Mouse (Mus musculus): ENCODE measurements around the gene Kcnk10. TPM values are rescaled to one million over a fixed set of nuclear protein-coding genes. Genes with fewer than 3 reads are reported as not detected.

Kcnk10 gene
- polyA plus RNA-seq, 1 experiment from 2014 or later: 3.0 TPM

- WGBS: 59% methylated on average over 8 of the region's 8 CpGs
- Histone ChIP-seq H3K27me3 (ENCODE audit: control insufficient read depth, insufficient read depth, low read length) (no peaks in the 10 kb centered on the region), H3K36me3 (ENCODE audit: control insufficient read depth, insufficient read depth, low read length) (no peaks in the 10 kb centered on the region), H3K4me1 (replicated peaks; ENCODE audit: control insufficient read depth, insufficient read depth) (no peaks in the 10 kb centered on the region), H3K9me3 (ENCODE audit: control insufficient read depth, low read length) (no peaks in the 10 kb centered on the region), H3K27ac (replicated peaks) (no peak overlapping the region), H3K4me3 (ENCODE audit: low read depth, low read length) (no peak overlapping the region), H3K9ac (ENCODE audit: low read length) (no peak overlapping the region), H3K4me2 (replicated peaks; ENCODE audit: low read depth) (no peak overlapping the region)
- TF ChIP-seq EP300 (optimal IDR thresholded peaks at IDR 0.05) (no peak), CTCF (IDR thresholded peaks at IDR 0.05; ENCODE audit: low read depth) (no peak)
- DNase-seq (ENCODE audit: low spot score) (no peak), ATAC-seq (ENCODE audit: low FRiP score, low TSS enrichment) (no peak)
Observed at GRCm38 (mm10) chr12:98477673-98478461, 100.2 kb downstream of the Kcnk10 start.

- DNase-seq (ENCODE audit: low spot score) (no peak), ATAC-seq (ENCODE audit: low FRiP score, low TSS enrichment) (no peak)
- H3K4me3 ChIP-seq (ENCODE audit: low read depth, low read length): no peak overlapping the region
- TF ChIP-seq CTCF (IDR thresholded peaks at IDR 0.05; ENCODE audit: low read depth) (no peak), EP300 (optimal IDR thresholded peaks at IDR 0.05) (no peak)
- H3K36me3 ChIP-seq (ENCODE audit: control insufficient read depth, insufficient read depth, low read length): no peaks in the 10 kb centered on the region
- 72% methylated on average over 5 of the region's 5 CpGs for WGBS
- no peak overlapping the region for H3K9ac ChIP-seq (ENCODE audit: low read length)
- no peaks in the 10 kb centered on the region for H3K9me3 ChIP-seq (ENCODE audit: control insufficient read depth, low read length)
- H3K27me3 ChIP-seq (ENCODE audit: control insufficient read depth, insufficient read depth, low read length): no peaks in the 10 kb centered on the region
- H3K4me2 ChIP-seq (replicated peaks; ENCODE audit: low read depth): no peak overlapping the region
- H3K4me1 ChIP-seq (replicated peaks; ENCODE audit: control insufficient read depth, insufficient read depth): no peaks in the 10 kb centered on the region
- H3K27ac ChIP-seq (replicated peaks): no peak overlapping the region
Observed at GRCm38 (mm10) chr12:98471232-98471631, 106.9 kb downstream of the Kcnk10 start.

GRCm38 (mm10) chr12:98470097-98470496 lies 108.0 kb downstream of the Kcnk10 start:
- Histone ChIP-seq H3K27me3 (ENCODE audit: control insufficient read depth, insufficient read depth, low read length) (no peaks in the 10 kb centered on the region), H3K4me1 (replicated peaks; ENCODE audit: control insufficient read depth, insufficient read depth) (no peaks in the 10 kb centered on the region), H3K36me3 (ENCODE audit: control insufficient read depth, insufficient read depth, low read length) (no peaks in the 10 kb centered on the region), H3K4me2 (replicated peaks; ENCODE audit: low read depth) (no peak overlapping the region), H3K9ac (ENCODE audit: low read length) (no peak overlapping the region), H3K4me3 (ENCODE audit: low read depth, low read length) (no peak overlapping the region), H3K27ac (replicated peaks) (no peak overlapping the region), H3K9me3 (ENCODE audit: control insufficient read depth, low read length) (no peaks in the 10 kb centered on the region)
- 72% methylated on average over 3 of the region's 3 CpGs for WGBS
- ATAC-seq (ENCODE audit: low FRiP score, low TSS enrichment) (no peak), DNase-seq (ENCODE audit: low spot score) (no peak)
- TF ChIP-seq CTCF (IDR thresholded peaks at IDR 0.05; ENCODE audit: low read depth): no peak
- TF ChIP-seq EP300 (optimal IDR thresholded peaks at IDR 0.05): no peak

GRCm38 (mm10) chr12:98467793-98468192 lies 110.3 kb downstream of the Kcnk10 start:
- no peaks in the 10 kb centered on the region for H3K36me3 ChIP-seq (ENCODE audit: control insufficient read depth, insufficient read depth, low read length)
- WGBS: 90% methylated on average over 4 of the region's 4 CpGs
- H3K9me3 ChIP-seq (ENCODE audit: control insufficient read depth, low read length): no peaks in the 10 kb centered on the region
- no peak overlapping the region for H3K27ac ChIP-seq (replicated peaks)
- no peak overlapping the region for H3K4me3 ChIP-seq (ENCODE audit: low read depth, low read length)
- DNase-seq (ENCODE audit: low spot score) (no peak), ATAC-seq (ENCODE audit: low FRiP score, low TSS enrichment) (no peak)
- H3K4me1 ChIP-seq (replicated peaks; ENCODE audit: control insufficient read depth, insufficient read depth): no peaks in the 10 kb centered on the region
- TF ChIP-seq CTCF (IDR thresholded peaks at IDR 0.05; ENCODE audit: low read depth) (no peak), EP300 (optimal IDR thresholded peaks at IDR 0.05) (no peak)
- H3K9ac ChIP-seq (ENCODE audit: low read length): no peak overlapping the region
- H3K4me2 ChIP-seq (replicated peaks; ENCODE audit: low read depth): no peak overlapping the region
- no peaks in the 10 kb centered on the region for H3K27me3 ChIP-seq (ENCODE audit: control insufficient read depth, insufficient read depth, low read length)

- WGBS: 41% methylated on average over 3 of the region's 3 CpGs
- H3K9ac ChIP-seq (ENCODE audit: low read length): no peak overlapping the region
- ATAC-seq (ENCODE audit: low FRiP score, low TSS enrichment) (no peak), DNase-seq (ENCODE audit: low spot score) (no peak)
- no peaks in the 10 kb centered on the region for H3K36me3 ChIP-seq (ENCODE audit: control insufficient read depth, insufficient read depth, low read length)
- no peaks in the 10 kb centered on the region for H3K4me1 ChIP-seq (replicated peaks; ENCODE audit: control insufficient read depth, insufficient read depth)
- H3K27me3 ChIP-seq (ENCODE audit: control insufficient read depth, insufficient read depth, low read length): no peaks in the 10 kb centered on the region
- no peak overlapping the region for H3K4me3 ChIP-seq (ENCODE audit: low read depth, low read length)
- TF ChIP-seq CTCF (IDR thresholded peaks at IDR 0.05; ENCODE audit: low read depth) (peak; percentile 55), EP300 (optimal IDR thresholded peaks at IDR 0.05) (no peak)
- H3K9me3 ChIP-seq (ENCODE audit: control insufficient read depth, low read length): no peaks in the 10 kb centered on the region
- H3K4me2 ChIP-seq (replicated peaks; ENCODE audit: low read depth): no peak overlapping the region
- H3K27ac ChIP-seq (replicated peaks): no peak overlapping the region
Observed at GRCm38 (mm10) chr12:98459889-98460288, 118.2 kb downstream of the Kcnk10 start.

- TF ChIP-seq CTCF (IDR thresholded peaks at IDR 0.05; ENCODE audit: low read depth) (no peak), EP300 (optimal IDR thresholded peaks at IDR 0.05) (no peak)
- H3K4me1 ChIP-seq (replicated peaks; ENCODE audit: control insufficient read depth, insufficient read depth): no peaks in the 10 kb centered on the region
- H3K4me3 ChIP-seq (ENCODE audit: low read depth, low read length): no peak overlapping the region
- H3K36me3 ChIP-seq (ENCODE audit: control insufficient read depth, insufficient read depth, low read length): no peaks in the 10 kb centered on the region
- no peaks in the 10 kb centered on the region for H3K27me3 ChIP-seq (ENCODE audit: control insufficient read depth, insufficient read depth, low read length)
- 90% methylated on average over 4 of the region's 4 CpGs for WGBS
- H3K4me2 ChIP-seq (replicated peaks; ENCODE audit: low read depth): no peak overlapping the region
- no peak for ATAC-seq (ENCODE audit: low FRiP score, low TSS enrichment)
- H3K27ac ChIP-seq (replicated peaks): no peak overlapping the region
- H3K9me3 ChIP-seq (ENCODE audit: control insufficient read depth, low read length): no peaks in the 10 kb centered on the region
- no peak for DNase-seq (ENCODE audit: low spot score)
- no peak overlapping the region for H3K9ac ChIP-seq (ENCODE audit: low read length)
Observed at GRCm38 (mm10) chr12:98458944-98459343, 119.2 kb downstream of the Kcnk10 start.

All from stomach, postnatal 0 days (tissue).